Mouse (Mus musculus): ENCODE data around the gene Zfhx3.

DNA sequence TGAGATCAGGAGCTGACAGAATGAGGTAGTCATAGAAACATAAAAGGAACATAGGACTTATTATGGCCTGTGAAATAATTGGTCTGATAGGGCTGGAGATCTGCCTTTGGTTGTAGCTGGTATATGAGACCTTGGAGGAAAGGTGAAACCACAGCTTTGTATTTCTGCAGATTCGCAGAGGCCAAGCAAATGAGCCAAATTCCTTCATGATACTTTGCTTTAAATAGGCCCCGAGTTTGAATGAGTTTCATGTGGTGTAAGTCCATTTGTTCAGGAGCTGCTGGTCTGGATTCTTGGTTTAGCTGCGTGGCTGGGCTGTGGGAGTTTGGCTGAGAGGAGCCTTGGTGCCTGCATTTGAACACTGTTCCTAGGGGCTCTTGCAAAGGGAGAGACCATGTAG lies 101.7 kb downstream of the Zfhx3 start:
- no peak for TF ChIP-seq CTCF (IDR thresholded peaks at IDR 0.05; ENCODE audit: low read depth, low read length)
- no peak for TF ChIP-seq GATA1 (IDR thresholded peaks at IDR 0.05; ENCODE audit: borderline replicate concordance, low read length)
- no peak for TF ChIP-seq POLR2AphosphoS5 (IDR thresholded peaks at IDR 0.05; ENCODE audit: insufficient replicate concordance, low read depth, low read length)
